Mouse (Mus musculus) forebrain, embryonic 13.5 days (tissue): ENCODE measurements around the gene Slc34a2. TPM values are rescaled to one million over a fixed set of nuclear protein-coding genes. Genes with fewer than 3 reads are reported as not detected.

ENCODE experiments used
- ATAC-seq: fragments of 200-750 bp; cut with Nextera tagmentation; 2 replicates; pipeline ENCODE4 v1.8.0; 2017
- H3K27ac ChIP-seq: fragments of 300-500 bp; sonication (generic); 2 replicates; pipeline ENCODE4 v1.5.1; 2015; ENCODE audit warnings: inconsistent platforms, mild to moderate bottlenecking, moderate library complexity
- H3K27me3 ChIP-seq: fragments of 300-500 bp; sonication (generic); 2 replicates; pipeline ENCODE4 v1.6.1; 2015; ENCODE audit warnings: mild to moderate bottlenecking, inconsistent platforms
- H3K36me3 ChIP-seq: fragments of 300-500 bp; sonication (generic); 2 replicates; pipeline ENCODE4 v1.6.1; 2015; ENCODE audit warnings: mild to moderate bottlenecking, inconsistent platforms; ENCODE audit not compliant: poor library complexity, severe bottlenecking
- H3K4me1 ChIP-seq: fragments of 300-500 bp; sonication (generic); 2 replicates; pipeline ENCODE4 v1.6.1; 2015; ENCODE audit warnings: inconsistent platforms
- H3K4me2 ChIP-seq: fragments of 300-500 bp; sonication (generic); 2 replicates; pipeline ENCODE4 v1.6.1; 2015; ENCODE audit warnings: inconsistent platforms, mild to moderate bottlenecking, moderate library complexity
- H3K4me3 ChIP-seq: fragments of 300-500 bp; sonication (generic); 2 replicates; pipeline ENCODE4 v1.5.1; 2015; ENCODE audit warnings: mild to moderate bottlenecking, inconsistent platforms
- H3K9ac ChIP-seq: fragments of 300-500 bp; sonication (generic); 2 replicates; pipeline ENCODE4 v1.6.1; 2015; ENCODE audit warnings: mild to moderate bottlenecking, inconsistent platforms
- H3K9me3 ChIP-seq: fragments of 300-500 bp; sonication (generic); replicated peaks from 2 replicates; pipeline ENCODE4 v1.6.1; 2016; ENCODE audit warnings: inconsistent platforms
- WGBS: fragments of 180-500 bp; shearing (Covaris S2); methylation state at CpG from one replicate; pipeline ENCODE4 v1.1.7; 2015; 5-methylcytosine and 5-hydroxymethylcytosine counted together
- polyA plus RNA-seq: library from polyadenylated mRNA; unstranded; fragments of >200 nt; fragmentation: Nextera tagmentation; extraction: Ambion mirVana; gene quantifications from 2 replicates; pipeline ENCODE4 v1.2.1, GENCODE M21; 2015

Slc34a2 gene
- polyA plus RNA-seq, 1 experiment from 2014 or later = not detected

DNA sequence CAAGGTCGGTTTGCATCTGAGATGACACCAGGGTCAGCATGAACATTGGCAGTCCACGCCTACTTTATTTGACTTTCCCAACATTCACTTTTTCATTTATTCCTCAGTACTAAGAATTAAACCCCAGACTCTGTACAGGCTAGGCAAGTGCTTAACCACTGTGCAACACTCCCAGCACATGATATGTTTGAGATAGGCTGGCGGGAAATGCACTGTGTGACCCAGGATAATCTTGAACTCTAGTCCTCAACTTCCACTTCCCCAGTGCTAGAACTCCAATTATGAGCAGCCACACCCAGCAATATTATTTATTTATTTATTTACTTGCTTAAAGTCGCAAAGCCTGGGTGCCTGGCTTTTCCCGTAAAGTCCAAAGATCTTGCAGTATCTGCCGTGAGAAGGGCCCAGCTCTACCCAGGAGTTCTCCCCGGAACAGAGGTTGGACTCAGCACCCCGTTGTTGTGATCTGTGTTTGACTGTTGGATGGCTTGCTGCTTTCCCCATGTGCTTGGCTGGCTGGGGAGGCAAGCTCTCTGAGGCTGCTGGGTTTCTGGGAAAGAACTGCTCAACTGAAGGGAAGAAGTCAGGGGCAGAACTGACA, 5.0 kb downstream of the Slc34a2 start:
- no peak overlapping the region for H3K4me3 ChIP-seq
- H3K4me2 ChIP-seq = no peak overlapping the region
- H3K9ac ChIP-seq = no peak overlapping the region
- WGBS = 94% methylated on average over 8 of the region's 8 CpGs
- no peak overlapping the region for H3K27ac ChIP-seq
- ATAC-seq = no peak
- H3K4me1 ChIP-seq = 0 out of 2 replicates have a peak, but pooled peaks cover 4% of the 10 kb centered on the region
- H3K27me3 ChIP-seq = 0 out of 2 replicates have a peak, but pooled peaks cover 2% of the 10 kb centered on the region
- H3K36me3 ChIP-seq = no peaks in the 10 kb centered on the region
- H3K9me3 ChIP-seq = no peaks in the 10 kb centered on the region

GRCm38 (mm10) chr5:53043716-53044115, 5.8 kb downstream of the Slc34a2 start:
- H3K4me1 ChIP-seq = peaks cover 5% of the 10 kb centered on the region
- H3K27me3 ChIP-seq = peaks cover 11% of the 10 kb centered on the region
- no peak overlapping the region for H3K9ac ChIP-seq
- no peak for ATAC-seq
- H3K4me3 ChIP-seq = no peak overlapping the region
- no peaks in the 10 kb centered on the region for H3K36me3 ChIP-seq
- 53% methylated on average over 1 of the region's 1 CpGs for WGBS
- no peak overlapping the region for H3K27ac ChIP-seq
- H3K9me3 ChIP-seq = no peaks in the 10 kb centered on the region
- H3K4me2 ChIP-seq = no peak overlapping the region

DNA sequence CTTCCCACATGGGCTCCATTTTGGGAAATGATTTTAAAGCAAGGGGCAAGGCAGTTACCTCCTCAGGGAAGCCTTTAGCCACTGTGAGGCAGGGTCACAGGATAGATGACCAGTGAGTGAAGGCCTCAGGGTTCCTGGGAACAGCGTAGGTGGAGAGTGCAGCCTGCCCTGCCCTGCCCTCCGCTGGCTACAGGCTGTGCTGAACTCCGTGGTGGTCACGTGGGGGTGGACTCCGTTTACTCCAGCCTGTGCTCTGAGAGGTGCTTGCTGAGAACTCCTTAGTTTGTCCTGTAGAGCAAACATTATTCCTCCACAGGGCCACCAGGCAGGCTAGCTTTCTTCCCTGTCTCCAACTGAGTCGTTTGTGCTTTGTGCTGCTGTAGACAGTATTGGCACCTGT, 10.1 kb downstream of the Slc34a2 start:
- Histone ChIP-seq H3K27me3 (peaks cover 29% of the 10 kb centered on the region), H3K27ac (no peak overlapping the region), H3K4me1 (peaks cover 10% of the 10 kb centered on the region), H3K9ac (no peak overlapping the region), H3K4me2 (no peak overlapping the region), H3K9me3 (no peaks in the 10 kb centered on the region), H3K4me3 (no peak overlapping the region), H3K36me3 (no peaks in the 10 kb centered on the region)
- WGBS = 13% methylated on average over 6 of the region's 6 CpGs
- ATAC-seq = no peak

DNA sequence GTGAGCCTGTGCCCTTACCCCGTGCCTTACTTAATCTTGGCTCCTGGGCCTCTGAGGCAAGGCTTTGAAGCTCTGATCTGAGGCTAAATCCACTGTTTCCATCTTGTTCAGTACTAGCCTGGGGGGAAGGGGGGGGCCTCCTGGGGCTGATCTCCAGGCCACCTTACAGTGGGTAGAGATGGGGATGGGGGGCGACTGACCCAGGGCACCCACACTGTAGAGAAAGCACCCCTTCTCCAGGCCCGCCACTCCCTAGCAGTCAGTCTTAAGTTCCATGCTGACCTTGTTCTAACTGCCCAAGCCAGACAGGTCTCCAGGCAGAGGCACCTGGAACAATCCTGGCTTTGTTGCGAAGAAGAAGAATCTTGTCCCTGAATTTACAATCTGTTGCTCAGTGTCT, 10.7 kb downstream of the Slc34a2 start:
- 0 out of 2 replicates have a peak, but pooled peaks have one; percentile 8 for ATAC-seq
- peak overlapping the region; percentile 52; the same call in 1 of the 2 replicates for H3K9ac ChIP-seq
- no peak overlapping the region for H3K27ac ChIP-seq
- peaks cover 10% of the 10 kb centered on the region for H3K4me1 ChIP-seq
- H3K4me2 ChIP-seq = peak overlapping the region; percentile 66
- H3K9me3 ChIP-seq = no peaks in the 10 kb centered on the region
- H3K27me3 ChIP-seq = peaks cover 29% of the 10 kb centered on the region
- peak overlapping the region; percentile 33 for H3K4me3 ChIP-seq
- no peaks in the 10 kb centered on the region for H3K36me3 ChIP-seq
- 22% methylated on average over 4 of the region's 4 CpGs for WGBS

- Histone ChIP-seq H3K4me1 (peaks cover 10% of the 10 kb centered on the region), H3K9me3 (no peaks in the 10 kb centered on the region), H3K27me3 (peaks cover 29% of the 10 kb centered on the region), H3K27ac (no peak overlapping the region), H3K4me3 (peak overlapping the region; percentile 33), H3K36me3 (no peaks in the 10 kb centered on the region), H3K4me2 (peak overlapping the region; percentile 66), H3K9ac (peak overlapping the region; percentile 52; the same call in 1 of the 2 replicates)
- 1% methylated on average over 39 of the region's 39 CpGs for WGBS
- peak; percentile 53; the same call in 1 of the 2 replicates for ATAC-seq
Measured at GRCm38 (mm10) chr5:53049046-53049445, 11.2 kb downstream of the Slc34a2 start.

GRCm38 (mm10) chr5:53050963-53051362, 13.1 kb downstream of the Slc34a2 start:
- peaks cover 29% of the 10 kb centered on the region for H3K27me3 ChIP-seq
- H3K9me3 ChIP-seq = no peaks in the 10 kb centered on the region
- H3K9ac ChIP-seq = no peak overlapping the region
- H3K27ac ChIP-seq = no peak overlapping the region
- no peak for ATAC-seq
- H3K4me1 ChIP-seq = peaks cover 10% of the 10 kb centered on the region
- no peak overlapping the region for H3K4me3 ChIP-seq
- 10% methylated on average over 1 of the region's 1 CpGs for WGBS
- H3K4me2 ChIP-seq = no peak overlapping the region
- no peaks in the 10 kb centered on the region for H3K36me3 ChIP-seq

DNA sequence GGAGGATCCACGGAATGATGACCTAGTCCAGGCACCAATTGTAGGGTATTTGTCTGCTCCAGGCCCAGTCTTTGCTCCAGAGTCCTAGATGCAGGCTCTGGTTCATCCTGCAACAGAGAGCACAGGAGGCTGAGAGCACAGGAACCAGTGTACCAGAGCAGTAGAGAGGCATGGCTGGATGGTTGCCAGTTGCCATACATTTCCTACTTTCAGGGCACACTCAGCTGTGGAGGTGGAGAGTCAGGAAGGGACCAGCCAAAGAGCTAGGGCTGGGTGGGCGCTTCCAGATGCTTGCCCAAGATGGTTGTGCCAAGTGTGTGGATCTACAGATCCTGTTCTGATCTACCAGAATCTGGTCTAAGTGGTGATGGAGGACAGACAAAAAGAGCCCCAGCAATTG, 15.4 kb downstream of the Slc34a2 start:
- Histone ChIP-seq H3K4me3 (no peak overlapping the region), H3K9me3 (no peaks in the 10 kb centered on the region), H3K9ac (no peak overlapping the region), H3K27ac (no peak overlapping the region), H3K36me3 (no peaks in the 10 kb centered on the region), H3K27me3 (peaks cover 23% of the 10 kb centered on the region), H3K4me1 (peaks cover 10% of the 10 kb centered on the region), H3K4me2 (no peak overlapping the region)
- ATAC-seq = no peak
- WGBS = 88% methylated on average over 2 of the region's 2 CpGs

GRCm38 (mm10) chr5:53061532-53062130, 23.8 kb downstream of the Slc34a2 start:
- 93% methylated on average over 9 of the region's 9 CpGs for WGBS
- Histone ChIP-seq H3K4me3 (no peak overlapping the region), H3K4me2 (no peak overlapping the region), H3K27ac (no peak overlapping the region), H3K27me3 (no peaks in the 10 kb centered on the region), H3K9ac (no peak overlapping the region), H3K9me3 (no peaks in the 10 kb centered on the region), H3K4me1 (no peaks in the 10 kb centered on the region), H3K36me3 (no peaks in the 10 kb centered on the region)
- ATAC-seq = no peak

DNA sequence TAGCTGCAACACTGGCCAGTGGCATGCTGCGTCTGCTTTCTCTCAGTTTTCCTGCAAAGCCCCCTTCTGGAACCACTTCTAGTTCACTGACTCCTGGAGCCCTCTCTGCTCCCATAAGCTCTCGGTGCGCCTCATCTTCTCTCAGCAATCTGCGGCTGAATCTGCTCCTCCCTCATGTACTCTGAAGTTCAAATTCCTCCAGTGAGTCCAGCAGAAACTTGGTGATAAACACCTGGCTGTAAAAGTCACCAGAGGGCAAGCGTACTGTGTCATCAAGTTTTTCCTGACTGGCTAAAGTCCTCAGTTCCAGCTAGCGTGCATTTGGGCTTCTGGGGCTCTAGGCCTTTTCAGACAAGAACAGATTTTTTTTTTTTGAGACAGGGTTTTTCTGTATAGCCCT, 36.7 kb downstream of the Slc34a2 start:
- Histone ChIP-seq H3K27me3 (no peaks in the 10 kb centered on the region), H3K36me3 (no peaks in the 10 kb centered on the region), H3K9ac (no peak overlapping the region), H3K9me3 (no peaks in the 10 kb centered on the region), H3K4me1 (no peaks in the 10 kb centered on the region), H3K27ac (no peak overlapping the region), H3K4me3 (no peak overlapping the region), H3K4me2 (no peak overlapping the region)
- no peak for ATAC-seq
- 89% methylated on average over 6 of the region's 6 CpGs for WGBS

DNA sequence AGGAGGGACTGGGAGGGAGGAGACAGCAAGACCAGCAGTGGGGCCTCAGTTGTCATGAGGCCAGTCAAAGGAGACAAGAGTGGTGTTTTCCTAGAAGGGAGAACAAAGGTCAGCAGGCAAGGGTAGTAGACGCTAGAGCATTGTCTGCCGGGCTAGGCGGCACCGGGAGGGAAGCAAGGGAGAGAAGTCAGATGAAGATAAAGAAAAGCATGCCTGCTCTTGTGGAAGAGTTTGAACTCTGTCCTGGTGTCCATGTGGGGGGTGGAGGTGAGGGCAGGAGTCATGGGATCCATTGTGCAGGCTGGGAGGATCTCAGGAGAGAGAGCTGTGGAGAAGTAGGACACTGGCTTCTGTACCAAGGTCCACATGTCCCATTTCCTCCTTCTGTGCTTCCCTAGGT, 40.6 kb downstream of the Slc34a2 start:
- H3K27me3 ChIP-seq = no peaks in the 10 kb centered on the region
- no peaks in the 10 kb centered on the region for H3K4me1 ChIP-seq
- no peak overlapping the region for H3K9ac ChIP-seq
- no peak overlapping the region for H3K27ac ChIP-seq
- no peaks in the 10 kb centered on the region for H3K9me3 ChIP-seq
- 83% methylated on average over 4 of the region's 4 CpGs for WGBS
- no peak for ATAC-seq
- H3K36me3 ChIP-seq = no peaks in the 10 kb centered on the region
- H3K4me2 ChIP-seq = no peak overlapping the region
- no peak overlapping the region for H3K4me3 ChIP-seq

- no peaks in the 10 kb centered on the region for H3K4me1 ChIP-seq
- WGBS = 88% methylated on average over 7 of the region's 7 CpGs
- no peak for ATAC-seq
- H3K36me3 ChIP-seq = no peaks in the 10 kb centered on the region
- H3K9ac ChIP-seq = no peak overlapping the region
- no peak overlapping the region for H3K4me3 ChIP-seq
- no peak overlapping the region for H3K4me2 ChIP-seq
- H3K27me3 ChIP-seq = no peaks in the 10 kb centered on the region
- no peak overlapping the region for H3K27ac ChIP-seq
- H3K9me3 ChIP-seq = no peaks in the 10 kb centered on the region
Measured at GRCm38 (mm10) chr5:53087452-53087851, 49.6 kb downstream of the Slc34a2 start.

GRCm38 (mm10) chr5:53091331-53091730, 53.5 kb downstream of the Slc34a2 start:
- Histone ChIP-seq H3K4me2 (no peak overlapping the region), H3K9ac (no peak overlapping the region), H3K4me1 (no peaks in the 10 kb centered on the region), H3K27ac (no peak overlapping the region), H3K9me3 (no peaks in the 10 kb centered on the region), H3K4me3 (no peak overlapping the region), H3K27me3 (no peaks in the 10 kb centered on the region), H3K36me3 (no peaks in the 10 kb centered on the region)
- no peak for ATAC-seq
- 72% methylated on average over 3 of the region's 3 CpGs for WGBS
